Mouse (Mus musculus) hematopoietic stem cell, adult 5-6 weeks (primary cell): ENCODE measurements around the gene Rpl4. TPM values are rescaled to one million over a fixed set of nuclear protein-coding genes. Genes with fewer than 3 reads are reported as not detected.
"Not testable (repeated sequence)": the region's sequence is repeated elsewhere in the genome, so short reads cannot be mapped to it uniquely, and the experiment has no call there.

Experiments
- ATAC-seq, 2 experiments: fragments of 125-278 bp in 1 of 2; replicated peaks in 1 of 2; 2 replicates each; pipeline ENCODE4 v1.8.0; 2016 to 2017; ENCODE audit warnings: inconsistent platforms in 2 of 2, mild to moderate bottlenecking in 2 of 2, moderate number of reproducible peaks in 2 of 2, low read depth in 1 of 2, moderate TSS enrichment in 1 of 2; ENCODE audit not compliant: low FRiP score in 2 of 2, poor library complexity in 2 of 2, severe bottlenecking in 2 of 2, insufficient read depth in 1 of 2, low TSS enrichment in 1 of 2
- total RNA-seq: library from RNA; stranded (forward); fragments of 172-1452, 232-1000 nt; gene quantifications from 2 replicates; pipeline ENCODE4 v1.2.3, GENCODE M21; 2017

The Rpl4 gene
- total RNA-seq = 3,004 and 3,174 TPM in 2 replicates

- peak; percentile 82 to 86 for ATAC-seq
These were observed at the start of gene Rpl4, which contains the start of gene Zwilch for GRCm38 (mm10) chr9:64172816-64173665. TSS of gene Rpl4 (plus strand) at chr9:64173375. TSS of gene Zwilch (minus strand) at chr9:64173104.

DNA sequence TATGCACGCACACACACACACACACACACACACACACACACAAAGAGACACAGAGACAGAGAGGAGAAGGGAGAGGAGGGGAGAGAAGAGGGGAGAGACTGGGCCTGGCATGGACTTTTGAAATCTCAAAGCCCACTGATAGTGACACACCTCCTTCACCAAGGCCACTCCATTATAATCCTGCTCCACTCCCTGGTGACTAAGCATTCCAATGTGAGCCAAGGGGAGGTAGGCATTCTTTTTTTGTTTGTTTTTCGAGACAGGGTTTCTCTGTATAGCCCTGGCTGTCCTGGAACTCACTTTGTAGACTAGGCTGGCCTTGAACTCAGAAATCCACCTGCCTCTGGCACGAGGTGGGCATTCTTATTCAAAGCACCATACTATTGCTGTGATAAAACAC is 48.3 kb upstream of the Rpl4 start:
- ATAC-seq = not testable (repeated sequence)

DNA sequence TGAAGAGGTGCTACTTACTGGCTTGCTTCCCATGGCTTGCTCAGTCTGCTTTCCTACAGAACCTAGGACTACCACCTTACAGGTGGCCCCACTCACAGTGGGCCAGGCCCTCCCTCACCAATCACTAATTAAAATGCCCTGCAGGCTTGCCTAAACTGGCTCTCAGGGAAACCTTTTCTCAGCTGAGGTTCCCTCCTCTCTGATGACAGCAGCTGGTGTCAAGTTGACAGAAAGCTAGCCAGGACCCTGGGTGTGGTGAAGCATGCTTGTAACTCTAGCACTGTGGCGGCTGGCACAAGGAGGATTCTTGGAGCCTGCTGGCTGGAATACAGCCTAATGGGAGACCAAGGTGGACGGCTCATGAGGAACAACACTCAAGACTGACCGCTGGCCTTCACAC is 47.9 kb upstream of the Rpl4 start:
- ATAC-seq = no peak

- peak; percentile 46 to 66; a peak in 3 of 4 replicates for ATAC-seq
These were observed 47.1 kb upstream of the Rpl4 start for GRCm38 (mm10) chr9:64126121-64126520.

DNA sequence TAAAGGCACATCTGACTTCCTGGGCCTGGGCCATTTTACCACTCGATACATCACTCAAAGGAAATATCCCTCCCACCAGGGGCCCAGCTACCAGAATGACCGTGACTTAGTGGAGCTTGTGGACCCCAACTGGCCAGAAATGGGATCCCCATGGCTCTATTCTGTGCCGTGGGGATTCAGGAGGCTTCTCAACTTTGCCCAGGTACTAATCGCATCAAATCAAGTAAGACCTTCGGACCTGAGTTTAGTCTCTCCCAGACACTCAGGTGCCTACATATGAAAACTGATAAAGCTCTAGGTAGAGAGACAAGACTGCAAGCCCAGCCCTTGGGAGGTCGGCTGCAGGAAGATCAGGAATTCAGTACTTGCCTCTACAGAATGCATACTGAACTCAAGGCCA is 41.6 kb upstream of the Rpl4 start:
- no peak for ATAC-seq

DNA sequence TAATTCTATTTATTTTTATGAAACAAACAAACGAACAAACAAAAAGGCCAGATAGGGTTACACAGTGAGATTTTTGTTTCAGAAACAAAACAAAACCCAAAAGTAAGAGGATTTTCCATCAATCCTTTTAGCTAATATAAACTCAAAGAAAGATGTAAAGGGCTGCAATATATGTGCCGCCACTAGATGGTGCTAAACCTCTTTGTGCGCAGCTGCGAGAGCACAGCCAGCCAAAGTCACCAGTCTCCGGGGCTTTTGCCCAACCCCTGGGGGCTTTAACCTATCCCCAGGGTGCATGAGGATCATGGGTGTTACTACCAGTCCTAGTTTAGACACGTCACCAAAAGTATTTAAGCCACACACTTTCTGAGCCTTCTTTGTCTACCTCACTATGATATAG is 34.3 kb upstream of the Rpl4 start:
- not testable (repeated sequence) for ATAC-seq

DNA sequence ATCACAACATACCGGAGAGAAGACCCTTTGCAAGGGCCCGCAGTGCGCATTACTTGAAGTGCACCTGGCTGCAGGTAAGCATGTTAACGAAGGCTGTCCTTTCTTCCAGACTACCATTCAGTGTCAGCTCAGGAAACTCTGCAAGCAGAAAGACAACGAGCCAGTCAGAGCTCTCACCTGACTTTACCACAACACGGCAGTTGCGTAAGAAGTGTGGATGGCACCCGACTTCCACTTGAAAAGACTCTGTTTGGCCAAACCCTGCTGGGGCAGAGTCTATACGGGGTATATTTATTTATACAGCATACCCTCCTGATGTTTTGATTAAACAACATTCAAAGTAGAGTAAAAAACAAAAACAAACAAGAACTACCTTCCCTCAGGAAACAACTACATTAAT is 33.3 kb upstream of the Rpl4 start:
- no peak for ATAC-seq

- no peak for ATAC-seq
These were observed 16.5 kb upstream of the Rpl4 start for GRCm38 (mm10) chr9:64156641-64157040.

- no peak for ATAC-seq
These were observed 12.7 kb upstream of the Rpl4 start for GRCm38 (mm10) chr9:64160471-64160870.

DNA sequence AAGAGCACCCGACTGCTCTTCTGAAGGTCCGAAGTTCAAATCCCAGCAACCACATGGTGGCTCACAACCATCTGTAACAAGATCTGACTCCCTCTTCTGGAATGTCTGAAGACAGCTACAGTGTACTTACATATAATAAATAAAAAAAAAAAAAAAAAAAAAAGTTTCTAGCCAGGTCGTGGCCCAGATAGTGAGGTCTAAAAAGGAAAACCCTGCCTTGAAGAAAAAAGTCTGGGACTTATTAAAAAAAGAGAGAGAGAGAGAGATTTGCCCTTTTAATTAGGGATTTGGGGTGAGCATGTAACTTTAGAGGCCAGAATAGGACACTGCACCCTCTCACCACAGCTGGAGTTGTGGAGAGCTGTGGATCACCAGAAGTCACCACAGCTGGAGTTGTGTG is 3.2 kb upstream of the Rpl4 start:
- not testable (repeated sequence) for ATAC-seq

DNA sequence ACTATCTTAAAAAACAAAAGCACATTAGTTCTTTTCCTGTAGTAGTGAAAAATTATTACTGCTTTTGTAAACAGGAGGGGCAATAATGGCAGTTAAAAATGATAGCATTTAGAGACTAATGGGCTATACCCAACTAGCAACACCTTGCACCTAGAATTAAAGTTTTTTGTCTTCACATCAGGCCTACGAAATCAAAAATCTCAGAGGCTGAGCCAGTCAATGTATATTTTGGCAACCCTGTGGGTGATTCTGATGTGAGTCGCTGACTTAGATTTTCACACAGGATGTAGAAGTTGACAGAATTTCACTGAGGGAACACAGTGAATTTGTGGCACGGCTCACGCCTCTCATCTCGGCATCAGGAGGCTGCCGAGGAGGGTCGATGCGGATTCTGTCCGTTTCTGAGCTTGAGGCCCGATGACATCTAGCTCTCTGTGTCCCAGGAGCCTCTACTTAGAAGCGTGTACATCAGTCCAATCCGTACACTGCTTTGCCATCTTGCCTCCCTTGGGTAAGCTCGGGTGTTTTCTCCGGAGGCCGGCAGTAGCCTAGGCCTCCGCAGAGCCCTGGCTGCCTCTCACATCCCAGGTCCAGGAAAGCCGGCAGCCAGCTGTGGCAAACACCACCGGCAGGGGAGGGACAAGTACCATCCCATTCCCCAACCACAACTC is 895 bp upstream of the Rpl4 start:
- ATAC-seq = peak in 1 of 2 experiments; percentile 15; a peak in 1 of 4 replicates

DNA sequence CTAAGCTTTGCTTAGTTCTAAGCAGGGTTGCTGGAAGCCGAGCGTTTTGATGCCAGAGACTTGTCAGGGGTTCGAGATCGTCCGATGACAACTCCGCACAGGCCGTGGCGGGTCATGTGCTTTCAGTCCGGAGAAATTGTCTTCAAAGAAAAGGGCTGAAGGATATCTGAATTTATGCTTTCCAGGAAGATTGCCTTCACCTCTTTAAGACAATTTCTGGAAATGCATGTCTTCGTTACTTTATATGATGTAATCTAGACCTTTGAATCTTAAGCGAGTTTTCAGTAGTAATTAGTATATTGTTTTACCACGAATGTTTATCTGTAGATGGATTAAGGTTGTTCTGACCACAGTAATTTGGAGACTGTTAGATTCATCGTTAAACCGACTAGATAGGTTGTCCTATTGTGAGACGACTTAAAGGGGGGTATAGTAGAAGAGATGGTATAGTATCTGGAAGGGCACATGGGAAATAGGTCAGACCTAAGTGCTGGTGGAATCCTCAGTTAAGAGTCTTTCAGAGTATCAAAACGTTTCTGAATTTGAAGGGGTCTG is 568 bp downstream of the Rpl4 start:
- no peak for ATAC-seq

- no peak for ATAC-seq
These were observed 1.2 kb downstream of the Rpl4 start for GRCm38 (mm10) chr9:64174341-64174740.

GRCm38 (mm10) chr9:64174766-64175165 is 1.6 kb downstream of the Rpl4 start:
- no peak for ATAC-seq

DNA sequence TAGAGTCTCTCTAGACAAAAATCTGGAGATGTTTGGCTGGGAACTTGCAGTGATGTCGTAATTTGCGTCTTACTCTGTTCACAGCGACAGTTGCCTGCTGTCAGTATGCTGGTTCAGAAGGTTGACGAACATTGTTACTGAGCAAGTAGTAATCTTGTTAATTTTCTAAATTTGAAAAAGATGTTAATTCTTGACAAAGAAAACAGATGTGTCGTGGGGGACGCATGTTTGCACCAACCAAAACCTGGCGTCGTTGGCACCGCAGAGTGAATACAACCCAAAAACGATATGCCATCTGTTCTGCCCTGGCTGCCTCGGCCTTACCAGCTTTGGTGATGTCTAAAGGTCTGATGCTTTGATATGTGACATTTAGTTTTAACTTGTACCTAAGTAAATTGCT is 2.2 kb downstream of the Rpl4 start:
- ATAC-seq = no peak

DNA sequence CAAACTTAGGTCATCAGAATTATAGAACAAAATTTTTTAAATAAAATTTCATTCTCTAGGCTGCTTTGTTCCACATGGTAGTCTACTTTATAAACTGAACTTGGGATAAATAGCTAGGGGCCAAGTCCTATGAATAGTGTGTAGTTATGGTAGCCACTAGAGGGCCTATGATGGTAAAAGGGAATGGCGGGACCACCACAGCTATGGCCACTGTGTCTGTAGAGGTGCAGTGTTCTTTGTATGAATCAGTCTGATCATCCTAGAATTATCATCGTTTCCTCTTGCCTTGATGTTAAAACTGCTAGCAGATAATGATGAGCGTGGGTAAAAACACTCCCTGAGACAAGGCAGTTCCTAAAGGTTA is 5.4 kb downstream of the Rpl4 start:
- ATAC-seq = peak in 1 of 2 experiments; percentile 18; a peak in 1 of 4 replicates

- ATAC-seq = peak; percentile 93 to 96
These were observed 5.9 kb downstream of the Rpl4 start, which contains the start of gene Snapc5 for GRCm38 (mm10) chr9:64178974-64179646. TSS of gene Snapc5 (plus strand) at chr9:64179274.

- not testable (repeated sequence) for ATAC-seq
These were observed 10.1 kb downstream of the Rpl4 start for GRCm38 (mm10) chr9:64183295-64183694.
